Mouse (Mus musculus): ENCODE measurements around the gene Inpp5a. TPM values are rescaled to one million over a fixed set of nuclear protein-coding genes. Genes with fewer than 3 reads are reported as not detected.
A peak's percentile ranks its signal among the peaks of the same experiment; 100 is the strongest.

Gene Inpp5a
- polyA plus RNA-seq, 1 experiment from 2014 or later = 69.8 TPM

GRCm38 (mm10) chr7:139467177-139467895, 78.4 kb downstream of the Inpp5a start:
- Histone ChIP-seq H3K4me2 (0 out of 2 replicates have a peak overlapping the region, but pooled peaks have one; percentile 12), H3K36me3 (ENCODE audit: control insufficient read depth, insufficient read depth, low read length) (no peaks in the 10 kb centered on the region), H3K4me3 (ENCODE audit: low read depth, low read length) (no peak overlapping the region), H3K9ac (ENCODE audit: low read depth, low read length) (peak overlapping the region; percentile 61), H3K4me1 (ENCODE audit: control insufficient read depth, insufficient read depth, low read length) (peaks cover 56% of the 10 kb centered on the region), H3K27me3 (ENCODE audit: control insufficient read depth, insufficient read depth, low read length) (no peaks in the 10 kb centered on the region), H3K9me3 (replicated peaks; ENCODE audit: control insufficient read depth, low read length) (no peaks in the 10 kb centered on the region), H3K27ac (ENCODE audit: low read depth, low read length) (peak overlapping the region; percentile 97)
- WGBS (ENCODE audit: insufficient replicate concordance) = 44% methylated on average over 10 of the region's 10 CpGs
- ATAC-seq (replicated peaks; ENCODE audit: insufficient number of reproducible peaks, low FRiP score, low TSS enrichment) = no peak

GRCm38 (mm10) chr7:139467896-139468279, 79.0 kb downstream of the Inpp5a start:
- H3K9ac ChIP-seq (ENCODE audit: low read depth, low read length) = peak overlapping the region; percentile 61
- no peaks in the 10 kb centered on the region for H3K9me3 ChIP-seq (replicated peaks; ENCODE audit: control insufficient read depth, low read length)
- no peak overlapping the region for H3K4me3 ChIP-seq (ENCODE audit: low read depth, low read length)
- 30% methylated on average over 4 of the region's 4 CpGs for WGBS (ENCODE audit: insufficient replicate concordance)
- H3K4me1 ChIP-seq (ENCODE audit: control insufficient read depth, insufficient read depth, low read length) = peaks cover 62% of the 10 kb centered on the region
- 0 out of 2 replicates have a peak overlapping the region, but pooled peaks have one; percentile 12 for H3K4me2 ChIP-seq
- no peaks in the 10 kb centered on the region for H3K27me3 ChIP-seq (ENCODE audit: control insufficient read depth, insufficient read depth, low read length)
- H3K36me3 ChIP-seq (ENCODE audit: control insufficient read depth, insufficient read depth, low read length) = no peaks in the 10 kb centered on the region
- peak; percentile 78 for ATAC-seq (replicated peaks; ENCODE audit: insufficient number of reproducible peaks, low FRiP score, low TSS enrichment)
- H3K27ac ChIP-seq (ENCODE audit: low read depth, low read length) = peak overlapping the region; percentile 97

GRCm38 (mm10) chr7:139468440-139468839, 79.5 kb downstream of the Inpp5a start:
- WGBS (ENCODE audit: insufficient replicate concordance) = 8% methylated on average over 2 of the region's 2 CpGs
- H3K4me2 ChIP-seq = no peak overlapping the region
- H3K36me3 ChIP-seq (ENCODE audit: control insufficient read depth, insufficient read depth, low read length) = no peaks in the 10 kb centered on the region
- H3K9ac ChIP-seq (ENCODE audit: low read depth, low read length) = peak overlapping the region; percentile 62
- no peak; the same call in 1 of the 2 replicates for ATAC-seq (replicated peaks; ENCODE audit: insufficient number of reproducible peaks, low FRiP score, low TSS enrichment)
- H3K9me3 ChIP-seq (replicated peaks; ENCODE audit: control insufficient read depth, low read length) = no peaks in the 10 kb centered on the region
- H3K4me3 ChIP-seq (ENCODE audit: low read depth, low read length) = no peak overlapping the region
- no peaks in the 10 kb centered on the region for H3K27me3 ChIP-seq (ENCODE audit: control insufficient read depth, insufficient read depth, low read length)
- H3K4me1 ChIP-seq (ENCODE audit: control insufficient read depth, insufficient read depth, low read length) = peaks cover 64% of the 10 kb centered on the region
- H3K27ac ChIP-seq (ENCODE audit: low read depth, low read length) = peak overlapping the region; percentile 97

GRCm38 (mm10) chr7:139469457-139469856, 80.5 kb downstream of the Inpp5a start:
- H3K27me3 ChIP-seq (ENCODE audit: control insufficient read depth, insufficient read depth, low read length) = no peaks in the 10 kb centered on the region
- no peak overlapping the region for H3K4me2 ChIP-seq
- 79% methylated on average over 4 of the region's 4 CpGs for WGBS (ENCODE audit: insufficient replicate concordance)
- no peaks in the 10 kb centered on the region for H3K36me3 ChIP-seq (ENCODE audit: control insufficient read depth, insufficient read depth, low read length)
- peaks cover 60% of the 10 kb centered on the region for H3K4me1 ChIP-seq (ENCODE audit: control insufficient read depth, insufficient read depth, low read length)
- no peak overlapping the region for H3K9ac ChIP-seq (ENCODE audit: low read depth, low read length)
- H3K9me3 ChIP-seq (replicated peaks; ENCODE audit: control insufficient read depth, low read length) = no peaks in the 10 kb centered on the region
- peak overlapping the region; percentile 97 for H3K27ac ChIP-seq (ENCODE audit: low read depth, low read length)
- H3K4me3 ChIP-seq (ENCODE audit: low read depth, low read length) = no peak overlapping the region
- no peak for ATAC-seq (replicated peaks; ENCODE audit: insufficient number of reproducible peaks, low FRiP score, low TSS enrichment)

- peaks cover 64% of the 10 kb centered on the region for H3K4me1 ChIP-seq (ENCODE audit: control insufficient read depth, insufficient read depth, low read length)
- H3K27ac ChIP-seq (ENCODE audit: low read depth, low read length) = no peak overlapping the region
- H3K27me3 ChIP-seq (ENCODE audit: control insufficient read depth, insufficient read depth, low read length) = no peaks in the 10 kb centered on the region
- no peak overlapping the region for H3K4me2 ChIP-seq
- no peaks in the 10 kb centered on the region for H3K36me3 ChIP-seq (ENCODE audit: control insufficient read depth, insufficient read depth, low read length)
- no peak overlapping the region for H3K9ac ChIP-seq (ENCODE audit: low read depth, low read length)
- no peaks in the 10 kb centered on the region for H3K9me3 ChIP-seq (replicated peaks; ENCODE audit: control insufficient read depth, low read length)
- 79% methylated on average over 2 of the region's 2 CpGs for WGBS (ENCODE audit: insufficient replicate concordance)
- no peak overlapping the region for H3K4me3 ChIP-seq (ENCODE audit: low read depth, low read length)
- no peak for ATAC-seq (replicated peaks; ENCODE audit: insufficient number of reproducible peaks, low FRiP score, low TSS enrichment)
These were observed 81.6 kb downstream of the Inpp5a start for GRCm38 (mm10) chr7:139470481-139470880.

- no peak overlapping the region for H3K9ac ChIP-seq (ENCODE audit: low read depth, low read length)
These were observed 83.1 kb downstream of the Inpp5a start for GRCm38 (mm10) chr7:139472052-139472451.

GRCm38 (mm10) chr7:139472865-139473549, 84.1 kb downstream of the Inpp5a start:
- H3K4me3 ChIP-seq (ENCODE audit: low read depth, low read length) = no peak overlapping the region
- ATAC-seq (replicated peaks; ENCODE audit: insufficient number of reproducible peaks, low FRiP score, low TSS enrichment) = no peak; the same call in 1 of the 2 replicates
- peak overlapping the region; percentile 1; the same call in 1 of the 2 replicates for H3K27ac ChIP-seq (ENCODE audit: low read depth, low read length)
- no peaks in the 10 kb centered on the region for H3K9me3 ChIP-seq (replicated peaks; ENCODE audit: control insufficient read depth, low read length)
- H3K9ac ChIP-seq (ENCODE audit: low read depth, low read length) = no peak overlapping the region
- peaks cover 46% of the 10 kb centered on the region for H3K4me1 ChIP-seq (ENCODE audit: control insufficient read depth, insufficient read depth, low read length)
- H3K27me3 ChIP-seq (ENCODE audit: control insufficient read depth, insufficient read depth, low read length) = no peaks in the 10 kb centered on the region
- no peak overlapping the region for H3K4me2 ChIP-seq
- H3K36me3 ChIP-seq (ENCODE audit: control insufficient read depth, insufficient read depth, low read length) = no peaks in the 10 kb centered on the region
- WGBS (ENCODE audit: insufficient replicate concordance) = 25% methylated on average over 7 of the region's 7 CpGs

More at GRCm38 (mm10) chr7:139472052-139472451, 83.1 kb downstream of the Inpp5a start:
- Histone ChIP-seq H3K27me3 (ENCODE audit: control insufficient read depth, insufficient read depth, low read length) (no peaks in the 10 kb centered on the region), H3K4me2 (no peak overlapping the region), H3K4me1 (ENCODE audit: control insufficient read depth, insufficient read depth, low read length) (peaks cover 56% of the 10 kb centered on the region), H3K9me3 (replicated peaks; ENCODE audit: control insufficient read depth, low read length) (no peaks in the 10 kb centered on the region), H3K4me3 (ENCODE audit: low read depth, low read length) (no peak overlapping the region), H3K27ac (ENCODE audit: low read depth, low read length) (peak overlapping the region; percentile 22; the same call in 1 of the 2 replicates), H3K36me3 (ENCODE audit: control insufficient read depth, insufficient read depth, low read length) (no peaks in the 10 kb centered on the region)
- no peak for ATAC-seq (replicated peaks; ENCODE audit: insufficient number of reproducible peaks, low FRiP score, low TSS enrichment)
- WGBS (ENCODE audit: insufficient replicate concordance) = 84% methylated on average over 1 of the region's 1 CpGs

GRCm38 (mm10) chr7:139475896-139476295, 87.0 kb downstream of the Inpp5a start:
- no peaks in the 10 kb centered on the region for H3K36me3 ChIP-seq (ENCODE audit: control insufficient read depth, insufficient read depth, low read length)
- no peak overlapping the region for H3K9ac ChIP-seq (ENCODE audit: low read depth, low read length)
- no peak overlapping the region for H3K4me3 ChIP-seq (ENCODE audit: low read depth, low read length)
- H3K27ac ChIP-seq (ENCODE audit: low read depth, low read length) = no peak overlapping the region
- ATAC-seq (replicated peaks; ENCODE audit: insufficient number of reproducible peaks, low FRiP score, low TSS enrichment) = no peak
- H3K4me2 ChIP-seq = no peak overlapping the region
- H3K4me1 ChIP-seq (ENCODE audit: control insufficient read depth, insufficient read depth, low read length) = peaks cover 29% of the 10 kb centered on the region
- H3K9me3 ChIP-seq (replicated peaks; ENCODE audit: control insufficient read depth, low read length) = no peaks in the 10 kb centered on the region
- H3K27me3 ChIP-seq (ENCODE audit: control insufficient read depth, insufficient read depth, low read length) = no peaks in the 10 kb centered on the region
- 48% methylated on average over 4 of the region's 4 CpGs for WGBS (ENCODE audit: insufficient replicate concordance)
